Mouse (Mus musculus): ENCODE measurements around the gene Lhfpl5.
"Not testable (repeated sequence)": the region's sequence is repeated elsewhere in the genome, so short reads cannot be mapped to it uniquely, and the experiment has no call there.

Gene Lhfpl5

DNA sequence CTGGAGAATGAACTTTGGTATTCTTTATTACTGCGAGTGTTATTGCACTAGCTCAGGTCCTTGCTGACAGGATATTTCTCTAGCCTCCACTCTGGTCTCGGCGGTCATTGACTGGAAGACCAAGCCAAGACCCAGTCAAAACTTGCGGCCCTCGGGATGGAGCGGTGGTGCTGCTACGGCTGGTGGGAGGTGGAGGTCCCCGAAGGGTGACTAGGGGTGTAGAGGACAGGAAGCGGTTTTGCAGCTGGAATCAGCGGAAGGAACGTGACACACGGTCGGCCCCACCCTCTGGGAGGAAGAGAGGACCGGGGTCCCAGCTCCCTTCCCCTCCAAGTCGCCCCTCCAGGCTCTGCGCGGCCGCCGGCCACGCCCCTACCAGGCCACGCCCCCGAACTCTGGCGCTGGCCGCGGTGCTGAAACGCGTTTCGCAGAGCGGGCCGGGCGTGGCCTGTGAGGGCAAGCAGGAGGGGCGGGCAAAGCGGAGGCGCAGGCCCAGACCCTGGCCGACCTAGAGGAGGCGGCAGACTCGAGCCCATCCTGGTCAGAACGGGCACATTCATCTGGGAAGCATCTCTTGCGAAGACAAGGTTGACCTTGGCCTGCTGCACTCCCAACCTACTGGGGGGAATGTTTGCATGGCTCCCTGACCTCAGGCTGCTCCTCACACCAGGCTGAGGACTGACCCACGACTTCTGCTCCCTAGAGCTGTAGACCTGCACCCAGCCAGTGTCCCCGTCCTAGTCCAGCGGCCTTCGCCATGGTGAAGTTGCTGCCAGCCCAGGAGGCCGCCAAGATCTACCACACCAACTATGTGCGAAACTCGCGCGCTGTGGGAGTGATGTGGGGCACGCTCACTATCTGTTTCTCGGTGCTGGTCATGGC is at the start of gene Lhfpl5:
Lhfpl5 (plus strand) TSS at position 398 of the 882 bp plus-strand sequence.
- DNase-seq: peak; percentile 15

- no peak for DNase-seq
These were observed 48.0 kb upstream of the Lhfpl5 start for GRCm38 (mm10) chr17:28527184-28528042.

DNA sequence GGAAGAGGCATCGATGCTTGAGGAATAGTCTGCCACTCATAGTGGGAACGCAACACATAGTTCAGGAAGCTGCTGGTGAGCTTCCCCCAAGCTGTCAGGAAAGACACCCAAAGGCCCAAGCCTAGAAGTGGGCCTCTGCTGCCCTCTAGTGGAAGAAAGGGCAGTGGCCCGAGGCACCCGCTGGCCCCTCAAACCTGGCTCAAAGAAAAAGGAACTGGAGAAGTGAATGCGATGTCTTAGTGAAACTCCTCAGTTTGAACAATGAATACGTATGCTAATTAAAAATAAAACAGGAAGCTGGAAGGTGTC is 47.4 kb upstream of the Lhfpl5 start:
- DNase-seq: peak; percentile 74

- DNase-seq: no peak
These were observed 46.3 kb upstream of the Lhfpl5 start for GRCm38 (mm10) chr17:28529116-28529515.

DNA sequence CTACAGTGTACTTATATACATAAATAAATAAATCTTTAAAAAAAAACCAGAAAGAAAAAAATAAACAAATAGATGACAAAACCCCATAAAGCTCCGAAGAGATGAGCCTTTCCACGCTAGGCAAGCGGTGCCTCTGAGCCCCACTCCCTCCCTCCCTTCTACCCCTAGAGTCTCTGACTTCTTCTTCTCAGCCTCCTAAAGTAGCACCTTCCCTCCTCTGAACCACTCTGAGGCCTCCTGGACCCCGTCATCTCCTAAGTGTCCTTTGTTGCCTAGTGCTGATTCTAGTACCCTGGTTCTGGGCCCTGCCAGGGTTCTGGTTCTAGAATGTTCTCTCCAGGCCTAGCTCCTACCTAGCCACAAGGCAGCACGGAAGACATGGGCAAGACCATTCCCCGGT is 44.9 kb upstream of the Lhfpl5 start, which contains the start of gene Armc12:
Armc12 (plus strand) TSS at position 301 of the 400 bp plus-strand sequence.
- DNase-seq: no peak

GRCm38 (mm10) chr17:28531946-28532345 is 43.5 kb upstream of the Lhfpl5 start:
- DNase-seq: no peak

DNA sequence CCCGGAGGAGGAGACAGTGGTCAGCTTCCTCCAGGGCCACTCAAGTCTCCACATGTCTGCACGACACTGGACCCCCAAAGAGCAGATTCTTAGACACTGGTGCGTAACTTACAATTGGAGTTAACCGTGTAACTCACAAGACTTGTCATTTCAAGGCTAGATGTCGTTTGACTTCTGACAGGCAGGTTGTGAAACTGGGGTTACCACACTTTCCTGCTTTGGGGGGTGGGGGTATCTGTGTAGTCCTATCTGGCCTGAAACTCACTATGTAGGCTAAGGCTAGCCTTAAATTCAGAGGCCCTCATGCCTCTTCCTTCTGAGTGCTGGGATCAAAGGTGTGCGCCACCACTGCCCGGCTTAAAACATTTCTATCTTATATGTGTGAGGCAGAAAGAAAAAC is 42.9 kb upstream of the Lhfpl5 start:
- DNase-seq: no peak

GRCm38 (mm10) chr17:28533327-28533726 is 42.1 kb upstream of the Lhfpl5 start:
- DNase-seq: no peak

GRCm38 (mm10) chr17:28537881-28538280 is 37.6 kb upstream of the Lhfpl5 start:
- DNase-seq: no peak

- DNase-seq: no peak
These were observed 28.5 kb upstream of the Lhfpl5 start for GRCm38 (mm10) chr17:28546925-28547324.

- no peak for DNase-seq
These were observed 26.9 kb upstream of the Lhfpl5 start for GRCm38 (mm10) chr17:28548550-28548949.

GRCm38 (mm10) chr17:28549111-28549510 is 26.3 kb upstream of the Lhfpl5 start, which contains the start of gene Clpsl2:
Gene Clpsl2 (plus strand): TSS chr17:28549411.
- no peak for DNase-seq

DNA sequence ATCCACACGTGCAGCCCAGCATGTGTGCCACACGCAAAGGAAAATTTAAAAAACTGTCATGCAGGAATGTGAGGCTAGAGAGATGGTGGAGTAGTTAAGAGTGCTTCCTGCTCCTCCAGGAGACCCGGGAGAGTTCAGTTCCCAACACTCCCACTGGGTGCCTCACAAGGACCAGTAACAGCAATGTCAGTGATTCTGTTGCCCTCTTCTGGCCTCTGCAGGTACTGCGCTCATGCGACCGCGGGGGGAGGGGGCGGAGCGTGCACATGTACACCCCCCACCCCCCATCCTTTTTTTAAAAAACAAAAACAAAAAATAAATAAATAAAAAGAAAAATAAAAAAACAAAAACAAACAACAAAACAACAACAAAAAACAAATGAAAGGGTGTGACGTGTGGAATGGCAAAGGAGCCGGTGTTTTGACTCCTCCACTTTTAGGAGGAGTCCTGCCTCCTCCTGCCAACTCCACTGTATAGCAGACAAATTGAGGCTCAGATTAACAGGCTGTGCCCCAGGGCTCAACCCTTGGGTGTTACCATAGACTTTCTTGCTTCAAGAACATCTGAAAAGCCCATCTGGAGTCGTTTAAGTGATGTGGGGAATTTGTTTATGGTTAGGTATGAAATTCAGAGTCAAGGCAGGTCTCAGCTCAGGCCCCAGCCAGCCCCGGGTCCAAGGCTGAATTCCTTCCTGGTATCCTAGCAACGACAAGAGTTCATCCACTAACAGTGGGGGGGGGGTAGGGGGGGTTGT is 22.2 kb upstream of the Lhfpl5 start:
- DNase-seq: peak; percentile 33

DNA sequence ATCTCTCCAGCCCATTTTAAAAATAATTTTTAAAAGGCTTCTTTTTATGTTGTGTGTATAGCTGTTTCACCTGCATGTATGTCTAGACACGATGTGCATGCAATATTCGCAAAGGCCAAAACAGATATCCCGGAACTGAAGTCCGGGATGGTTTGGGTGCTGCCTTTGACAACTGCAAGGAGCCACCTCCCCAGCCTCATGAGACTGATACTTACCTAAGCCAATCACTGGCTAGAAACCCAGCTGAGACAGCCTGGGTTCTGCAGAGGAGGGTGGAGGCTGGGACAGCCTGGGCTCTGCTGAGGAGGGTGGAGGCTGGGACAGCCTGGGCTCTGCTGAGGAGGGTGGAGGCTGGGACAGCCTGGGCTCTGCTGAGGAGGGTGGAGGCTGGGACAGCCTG is 21.4 kb upstream of the Lhfpl5 start:
- not testable (repeated sequence) for DNase-seq

GRCm38 (mm10) chr17:28556635-28557396 is 18.6 kb upstream of the Lhfpl5 start:
- no peak for DNase-seq

DNA sequence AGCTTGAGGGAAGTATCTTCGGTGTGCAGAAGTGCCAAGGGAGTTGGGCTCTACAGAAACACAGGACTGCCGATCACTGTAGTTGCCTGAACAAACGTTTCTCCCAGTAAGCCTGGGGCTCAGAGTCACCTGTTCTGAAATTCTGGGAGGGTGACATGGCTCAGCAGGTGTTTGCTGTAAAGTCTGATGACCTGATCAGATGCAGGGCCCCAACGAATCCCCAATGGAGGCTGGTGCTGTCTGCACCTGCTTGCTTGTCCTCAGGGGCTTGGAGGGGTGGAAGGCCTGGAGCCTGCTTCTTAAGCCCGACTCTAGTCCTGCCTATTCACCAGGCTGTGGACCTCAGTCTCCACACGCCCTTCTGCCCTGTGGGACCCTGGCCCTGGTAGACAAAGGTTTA is 17.7 kb upstream of the Lhfpl5 start:
- no peak for DNase-seq

DNA sequence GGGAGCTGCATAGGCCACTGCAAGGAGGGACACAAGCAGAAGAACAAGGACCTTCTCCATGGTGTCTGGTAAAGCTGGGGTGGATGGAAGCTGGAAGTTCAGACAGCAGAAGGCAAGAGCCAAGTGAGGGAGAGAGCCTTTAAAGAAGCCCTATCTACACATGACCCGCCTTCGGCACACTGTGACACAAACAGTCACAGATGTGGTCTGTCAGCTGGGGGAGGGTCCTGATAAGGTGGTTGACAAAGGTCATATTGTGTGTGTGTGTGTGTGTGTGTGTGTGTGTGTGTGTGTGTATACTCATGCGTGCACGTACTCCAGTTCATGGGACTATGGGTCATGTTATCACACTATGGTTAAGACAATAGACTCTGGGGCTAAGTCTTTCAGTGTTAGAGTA is 14.8 kb upstream of the Lhfpl5 start, which contains the start of gene Clps:
Clps (minus strand) TSS at position 169 of the 400 bp plus-strand sequence.
- no peak for DNase-seq

DNA sequence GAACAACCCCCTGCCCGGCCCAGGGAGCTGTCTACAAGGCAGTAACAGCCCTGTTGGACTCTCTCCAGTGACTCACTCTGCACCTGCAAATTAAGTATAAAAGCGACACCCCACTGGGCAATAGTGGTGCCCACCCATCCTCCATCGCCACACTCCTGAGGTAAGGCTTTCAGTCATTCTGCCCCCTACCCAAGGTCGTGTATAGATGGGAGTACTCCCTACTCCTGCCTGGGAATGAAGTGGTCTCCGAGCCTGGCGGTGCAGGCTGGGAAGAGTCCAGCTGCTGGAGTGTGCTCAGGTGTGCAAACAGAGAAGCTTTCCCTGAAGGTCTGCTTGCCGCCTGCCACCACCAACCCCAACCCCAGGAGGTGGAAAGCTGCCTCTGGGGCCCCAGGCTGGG is 13.8 kb upstream of the Lhfpl5 start:
- no peak for DNase-seq

DNA sequence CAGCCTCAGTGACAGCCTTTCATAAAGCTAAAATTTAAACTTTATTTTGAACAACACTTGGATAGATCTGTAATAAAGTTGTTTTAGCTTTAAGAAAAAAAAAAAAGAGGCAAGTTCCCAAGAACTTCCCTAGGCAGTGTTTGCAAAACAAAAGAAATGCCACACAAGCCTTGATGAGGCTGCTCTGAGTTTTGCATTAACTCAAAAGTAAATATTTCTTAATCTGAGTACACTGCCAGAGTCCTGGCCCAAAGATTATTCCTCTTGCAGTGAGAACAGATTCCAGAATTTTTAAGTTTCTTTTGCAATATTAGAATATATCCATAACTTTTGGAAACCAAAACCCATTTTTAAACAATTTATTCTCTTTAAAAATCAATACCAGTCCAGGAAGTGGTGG is 10.3 kb upstream of the Lhfpl5 start:
- no peak for DNase-seq

DNA sequence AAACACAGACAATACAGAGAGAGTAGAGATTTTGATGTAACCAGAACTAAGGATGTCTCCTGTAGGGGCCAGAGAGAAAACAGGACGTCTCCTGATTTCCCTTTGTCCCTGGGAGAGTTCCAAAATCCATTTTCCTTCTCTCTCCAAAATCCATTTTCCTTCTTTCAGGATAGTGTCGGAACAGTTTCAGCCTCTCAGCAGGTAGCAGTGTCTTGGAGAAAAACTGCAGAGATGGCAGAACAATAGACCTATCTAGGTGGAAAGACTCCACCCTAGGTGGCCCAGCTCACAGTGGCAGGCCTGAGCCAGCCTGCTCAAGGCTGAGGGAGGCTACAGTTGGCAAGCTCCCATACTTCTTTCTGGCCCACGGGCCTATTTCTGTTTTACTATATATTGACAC is 7.9 kb upstream of the Lhfpl5 start:
- no peak for DNase-seq

DNA sequence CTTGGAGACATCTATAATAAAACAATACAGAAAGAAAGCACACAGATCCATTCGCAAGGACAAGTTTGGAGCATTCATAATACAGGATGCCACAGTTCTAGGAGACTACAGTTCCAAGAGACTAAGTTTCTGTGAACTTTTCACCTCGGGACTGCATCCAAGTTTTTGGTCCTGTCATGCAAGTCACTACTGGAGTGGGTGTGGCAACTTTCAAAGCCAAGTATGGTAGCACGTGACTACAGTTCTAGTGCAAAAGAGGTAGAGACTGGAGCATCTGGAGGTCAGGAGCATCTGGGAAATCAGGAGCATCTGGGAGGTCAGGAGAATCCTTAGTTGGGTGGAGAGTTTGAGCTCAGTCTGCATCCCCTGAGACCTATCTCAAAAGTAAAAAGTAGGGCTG is 3.6 kb upstream of the Lhfpl5 start:
- no peak for DNase-seq

GRCm38 (mm10) chr17:28572521-28572920 is 2.9 kb upstream of the Lhfpl5 start:
- DNase-seq: no peak
